Mouse (Mus musculus): ENCODE data around the gene Gm11541. TPM values are rescaled to one million over a fixed set of nuclear protein-coding genes. Genes with fewer than 3 reads are reported as not detected.
"Not testable (repeated sequence)": the region's sequence is repeated elsewhere in the genome, so short reads cannot be mapped to it uniquely, and the experiment has no call there.

The Gm11541 gene
- total RNA-seq, 1 experiment: 0.18 TPM

GRCm38 (mm10) chr11:94695508-94695907 is 8.8 kb downstream of the Gm11541 start:
- Histone ChIP-seq H3K36me3 (ENCODE audit: control insufficient read depth, insufficient read depth, low read length, poor library complexity, severe bottlenecking) (no peaks in the 10 kb centered on the region), H3K4me1 (ENCODE audit: control insufficient read depth in 2 of 2, insufficient read depth in 2 of 2, low read length in 2 of 2, poor library complexity in 1 of 2) (peaks cover 0 to 12% of the 10 kb centered on the region in 2 experiments; a peak in 2 of 4 replicates), H3K9me3 (ENCODE audit: control insufficient read depth, insufficient read depth, low read depth, low read length) (no peaks in the 10 kb centered on the region), H3K9ac (ENCODE audit: insufficient read depth, low read depth, low read length, poor library complexity, severe bottlenecking) (no peak overlapping the region), H3K27ac (ENCODE audit: insufficient read depth, low read depth, low read length, poor library complexity, severe bottlenecking) (no peak overlapping the region), H3K4me3 (ENCODE audit: insufficient read depth in 1 of 2, low read depth in 1 of 2, low read length in 2 of 2, poor library complexity in 1 of 2, severe bottlenecking in 1 of 2) (no peak overlapping the region)
- in situ Hi-C loops (cut with MboI; ENCODE audit: low sequenced_read_pairs in 2 of 2, unreplicated experiment in 2 of 2): no loop called here
- no peak for DNase-seq (ENCODE audit: low read depth, low spot score)
- TF ChIP-seq MAFK (IDR thresholded peaks at IDR 0.05; ENCODE audit: insufficient read depth, low read depth, low read length) (no peak), HCFC1 (IDR thresholded peaks at IDR 0.05; ENCODE audit: borderline replicate concordance, insufficient read depth, low read length) (no peak), ZNF384 (IDR thresholded peaks at IDR 0.05; ENCODE audit: low read depth, low read length) (no peak), CHD2 (IDR thresholded peaks at IDR 0.05; ENCODE audit: low read depth, low read length) (no peak), ZC3H11A (IDR thresholded peaks at IDR 0.05; ENCODE audit: borderline replicate concordance, low read depth, low read length) (no peak)

GRCm38 (mm10) chr11:94692502-94692901 is 11.8 kb downstream of the Gm11541 start:
- H3K27ac ChIP-seq (ENCODE audit: insufficient read depth, low read depth, low read length, poor library complexity, severe bottlenecking); H3K9ac ChIP-seq (ENCODE audit: insufficient read depth, low read depth, low read length, poor library complexity, severe bottlenecking); DNase-seq (ENCODE audit: low read depth, low spot score); H3K4me1 ChIP-seq (ENCODE audit: control insufficient read depth in 2 of 2, insufficient read depth in 2 of 2, low read length in 2 of 2, poor library complexity in 1 of 2); H3K36me3 ChIP-seq (ENCODE audit: control insufficient read depth, insufficient read depth, low read length, poor library complexity, severe bottlenecking); H3K4me3 ChIP-seq (ENCODE audit: insufficient read depth in 1 of 2, low read depth in 1 of 2, low read length in 2 of 2, poor library complexity in 1 of 2, severe bottlenecking in 1 of 2); in situ Hi-C loops (cut with MboI; ENCODE audit: low sequenced_read_pairs in 2 of 2, unreplicated experiment in 2 of 2); H3K9me3 ChIP-seq (ENCODE audit: control insufficient read depth, insufficient read depth, low read depth, low read length): not testable (repeated sequence)

- Histone ChIP-seq H3K4me1 (ENCODE audit: control insufficient read depth in 2 of 2, insufficient read depth in 2 of 2, low read length in 2 of 2, poor library complexity in 1 of 2) (no peaks in the 10 kb centered on the region; a peak in 1 of 4 replicates), H3K9me3 (ENCODE audit: control insufficient read depth, insufficient read depth, low read depth, low read length) (no peaks in the 10 kb centered on the region), H3K4me3 (ENCODE audit: insufficient read depth in 1 of 2, low read depth in 1 of 2, low read length in 2 of 2, poor library complexity in 1 of 2, severe bottlenecking in 1 of 2) (no peak overlapping the region), H3K27ac (ENCODE audit: insufficient read depth, low read depth, low read length, poor library complexity, severe bottlenecking) (no peak overlapping the region), H3K9ac (ENCODE audit: insufficient read depth, low read depth, low read length, poor library complexity, severe bottlenecking) (no peak overlapping the region), H3K36me3 (ENCODE audit: control insufficient read depth, insufficient read depth, low read length, poor library complexity, severe bottlenecking) (no peaks in the 10 kb centered on the region)
- in situ Hi-C loops (cut with MboI; ENCODE audit: low sequenced_read_pairs in 2 of 2, unreplicated experiment in 2 of 2): no loop called here
- TF ChIP-seq ZC3H11A (IDR thresholded peaks at IDR 0.05; ENCODE audit: borderline replicate concordance, low read depth, low read length) (no peak), MAFK (IDR thresholded peaks at IDR 0.05; ENCODE audit: insufficient read depth, low read depth, low read length) (no peak), ZNF384 (IDR thresholded peaks at IDR 0.05; ENCODE audit: low read depth, low read length) (no peak), CHD2 (IDR thresholded peaks at IDR 0.05; ENCODE audit: low read depth, low read length) (no peak), HCFC1 (IDR thresholded peaks at IDR 0.05; ENCODE audit: borderline replicate concordance, insufficient read depth, low read length) (no peak)
- DNase-seq (ENCODE audit: low read depth, low spot score): no peak
Measured at GRCm38 (mm10) chr11:94687178-94687577, 17.1 kb downstream of the Gm11541 start.

- in situ Hi-C loops (cut with MboI; ENCODE audit: low sequenced_read_pairs in 2 of 2, unreplicated experiment in 2 of 2): no loop called here
- no peak overlapping the region for H3K4me3 ChIP-seq (ENCODE audit: insufficient read depth in 1 of 2, low read depth in 1 of 2, low read length in 2 of 2, poor library complexity in 1 of 2, severe bottlenecking in 1 of 2)
Measured at GRCm38 (mm10) chr11:94682427-94682826, 21.9 kb downstream of the Gm11541 start.

GRCm38 (mm10) chr11:94681640-94682039 is 22.7 kb downstream of the Gm11541 start:
- Histone ChIP-seq H3K4me1 (ENCODE audit: control insufficient read depth in 2 of 2, insufficient read depth in 2 of 2, low read length in 2 of 2, poor library complexity in 1 of 2) (peaks cover 0 to 7% of the 10 kb centered on the region in 2 experiments; a peak in 2 of 4 replicates), H3K27ac (ENCODE audit: insufficient read depth, low read depth, low read length, poor library complexity, severe bottlenecking) (no peak overlapping the region), H3K4me3 (ENCODE audit: insufficient read depth in 1 of 2, low read depth in 1 of 2, low read length in 2 of 2, poor library complexity in 1 of 2, severe bottlenecking in 1 of 2) (no peak overlapping the region), H3K36me3 (ENCODE audit: control insufficient read depth, insufficient read depth, low read length, poor library complexity, severe bottlenecking) (no peaks in the 10 kb centered on the region), H3K9me3 (ENCODE audit: control insufficient read depth, insufficient read depth, low read depth, low read length) (no peaks in the 10 kb centered on the region), H3K9ac (ENCODE audit: insufficient read depth, low read depth, low read length, poor library complexity, severe bottlenecking) (no peak overlapping the region)
- DNase-seq (ENCODE audit: low read depth, low spot score): no peak
- no peak for TF ChIP-seq CHD2 (IDR thresholded peaks at IDR 0.05; ENCODE audit: low read depth, low read length)
- TF ChIP-seq MAFK (IDR thresholded peaks at IDR 0.05; ENCODE audit: insufficient read depth, low read depth, low read length): no peak
- no peak for TF ChIP-seq ZC3H11A (IDR thresholded peaks at IDR 0.05; ENCODE audit: borderline replicate concordance, low read depth, low read length)
- TF ChIP-seq HCFC1 (IDR thresholded peaks at IDR 0.05; ENCODE audit: borderline replicate concordance, insufficient read depth, low read length): no peak
- peak; percentile 80 for TF ChIP-seq ZNF384 (IDR thresholded peaks at IDR 0.05; ENCODE audit: low read depth, low read length)
- in situ Hi-C loops (cut with MboI; ENCODE audit: low sequenced_read_pairs in 2 of 2, unreplicated experiment in 2 of 2): no loop called here

More at GRCm38 (mm10) chr11:94682427-94682826, 21.9 kb downstream of the Gm11541 start:
- DNase-seq (ENCODE audit: low read depth, low spot score): no peak
- Histone ChIP-seq H3K36me3 (ENCODE audit: control insufficient read depth, insufficient read depth, low read length, poor library complexity, severe bottlenecking) (no peaks in the 10 kb centered on the region), H3K4me1 (ENCODE audit: control insufficient read depth in 2 of 2, insufficient read depth in 2 of 2, low read length in 2 of 2, poor library complexity in 1 of 2) (peaks cover 0 to 7% of the 10 kb centered on the region in 2 experiments; a peak in 2 of 4 replicates), H3K9me3 (ENCODE audit: control insufficient read depth, insufficient read depth, low read depth, low read length) (no peaks in the 10 kb centered on the region), H3K27ac (ENCODE audit: insufficient read depth, low read depth, low read length, poor library complexity, severe bottlenecking) (no peak overlapping the region), H3K9ac (ENCODE audit: insufficient read depth, low read depth, low read length, poor library complexity, severe bottlenecking) (no peak overlapping the region)
- TF ChIP-seq ZC3H11A (IDR thresholded peaks at IDR 0.05; ENCODE audit: borderline replicate concordance, low read depth, low read length) (no peak), HCFC1 (IDR thresholded peaks at IDR 0.05; ENCODE audit: borderline replicate concordance, insufficient read depth, low read length) (no peak), CHD2 (IDR thresholded peaks at IDR 0.05; ENCODE audit: low read depth, low read length) (no peak), ZNF384 (IDR thresholded peaks at IDR 0.05; ENCODE audit: low read depth, low read length) (no peak), MAFK (IDR thresholded peaks at IDR 0.05; ENCODE audit: insufficient read depth, low read depth, low read length) (no peak)
